Mouse (Mus musculus): ENCODE measurements around the gene Rbm47. TPM values are rescaled to one million over a fixed set of nuclear protein-coding genes. Genes with fewer than 3 reads are reported as not detected.

The Rbm47 gene
- total RNA-seq, 2 experiments from 2014 or later: 2.7 to 2.8 TPM

GRCm38 (mm10) chr5:66166193-66166629 is 6.7 kb downstream of the Rbm47 start:
- intact Hi-C loops (cut with DNase I): no loop called here

DNA sequence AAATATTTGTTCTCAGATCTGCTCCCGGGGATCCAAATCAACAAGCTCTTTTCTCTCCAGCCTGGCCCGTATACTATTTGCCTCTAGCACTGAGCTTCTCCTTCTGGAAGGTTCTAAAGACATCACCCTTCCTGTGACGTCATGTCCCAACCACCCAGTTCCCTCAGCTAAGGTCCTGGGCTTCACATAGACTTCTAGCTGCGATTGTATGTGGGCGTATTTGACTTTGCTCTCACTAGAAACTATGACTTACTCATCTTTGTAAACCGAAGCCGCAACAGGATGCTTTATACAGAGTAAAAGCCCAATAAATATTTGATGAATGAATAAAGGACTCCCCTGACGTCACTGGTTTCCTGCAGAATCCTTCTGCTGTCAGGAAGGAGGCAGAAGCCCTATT is 7.2 kb downstream of the Rbm47 start:
- intact Hi-C loops (cut with DNase I): no loop called here
- DNase-seq: no peak

More at GRCm38 (mm10) chr5:66166193-66166629, 6.7 kb downstream of the Rbm47 start:
- DNase-seq: no peak

DNA sequence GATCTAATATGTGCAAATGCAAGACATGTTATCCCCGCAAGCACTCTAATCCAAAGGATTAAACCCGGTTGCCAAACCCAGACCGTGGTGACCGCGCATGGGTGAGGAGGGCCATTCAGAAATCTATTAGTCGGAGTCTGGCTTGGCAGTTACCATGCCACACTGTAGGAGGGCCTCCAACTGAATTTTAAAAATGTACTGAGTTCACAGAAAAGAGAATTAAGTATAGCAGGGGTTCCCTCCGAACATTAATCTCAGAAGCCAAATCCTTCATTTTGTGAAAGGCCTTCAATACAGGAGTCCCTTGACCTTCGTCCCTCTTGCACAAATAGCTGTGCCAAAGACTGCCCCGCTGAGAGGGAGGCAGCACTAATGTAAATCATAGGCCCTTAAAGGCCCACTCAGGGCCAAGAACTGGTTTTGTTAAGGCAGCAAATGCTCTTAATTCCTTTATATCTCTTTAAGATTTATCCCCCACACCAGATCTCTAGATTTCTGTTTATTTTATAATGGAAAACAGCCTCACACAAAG is 16.4 kb downstream of the Rbm47 start:
- intact Hi-C loops (cut with DNase I): no loop called here
- no peak for DNase-seq

GRCm38 (mm10) chr5:66154616-66155015 is 18.3 kb downstream of the Rbm47 start:
- DNase-seq: no peak
- intact Hi-C loops (cut with DNase I): no loop called here

GRCm38 (mm10) chr5:66153486-66153885 is 19.4 kb downstream of the Rbm47 start:
- DNase-seq: no peak
- intact Hi-C loops (cut with DNase I): no loop called here

GRCm38 (mm10) chr5:66151301-66152188 is 21.4 kb downstream of the Rbm47 start:
- DNase-seq: peak; percentile 20 to 22
- intact Hi-C loops (cut with DNase I): no loop called here

DNA sequence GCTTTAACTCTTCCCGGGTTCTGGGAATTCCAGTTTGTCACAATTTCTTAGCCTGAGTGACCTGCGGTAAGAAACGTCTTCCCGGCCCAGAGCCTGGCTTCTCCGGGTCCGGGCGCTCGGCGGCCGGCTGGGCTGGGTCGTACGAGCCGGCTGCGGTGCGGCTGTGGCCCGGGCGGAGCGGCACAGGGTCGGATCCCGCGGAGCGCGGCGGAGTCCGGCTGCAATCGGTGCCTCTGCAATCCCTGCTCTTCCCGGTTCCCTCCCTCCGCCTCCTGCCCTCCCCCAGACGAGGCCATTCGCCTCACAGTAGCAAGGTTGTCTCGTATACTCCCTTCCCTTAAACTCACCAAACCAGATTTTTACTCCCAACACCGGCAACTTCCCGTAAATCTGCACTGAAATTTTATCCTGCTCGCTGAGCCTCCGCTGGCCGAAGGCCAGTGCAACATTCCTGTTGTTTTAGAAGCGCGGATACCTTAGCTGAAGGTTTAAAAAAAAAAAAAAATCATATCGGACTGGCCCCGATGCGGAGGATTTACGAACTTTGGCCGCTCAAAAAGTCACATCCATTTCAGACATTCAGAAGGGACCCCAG is 22.1 kb downstream of the Rbm47 start:
- intact Hi-C loops (cut with DNase I): no loop called here
- peak; percentile 58 to 60 for DNase-seq

DNA sequence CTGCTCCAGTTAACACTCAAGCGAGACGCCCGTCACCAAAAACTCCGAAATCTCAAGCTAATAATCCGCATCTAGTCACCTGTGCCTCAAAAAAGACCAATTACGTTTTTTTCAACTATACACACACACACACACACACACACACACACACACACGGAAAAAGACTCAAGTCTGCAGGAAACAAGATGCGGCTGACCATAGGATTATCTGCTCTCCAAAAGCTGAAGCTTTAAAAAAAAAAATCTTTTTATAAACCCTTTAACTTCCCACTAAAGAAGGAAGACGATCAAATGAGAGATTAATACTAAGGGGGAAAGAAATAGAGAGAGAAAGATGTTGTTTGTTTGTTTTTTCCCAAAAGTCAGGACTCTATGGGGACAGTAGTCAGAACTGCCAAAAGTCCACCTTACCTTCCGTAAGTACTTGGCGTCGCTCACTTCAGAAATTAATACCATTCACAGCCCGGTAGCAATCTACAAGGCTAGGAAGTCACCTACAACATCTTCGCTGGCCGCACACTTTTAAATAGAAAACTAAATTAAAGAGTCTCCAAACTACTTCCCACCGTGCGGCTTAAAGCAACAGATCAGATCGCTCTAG is 22.7 kb downstream of the Rbm47 start:
- intact Hi-C loops (cut with DNase I): no loop called here
- DNase-seq: no peak

GRCm38 (mm10) chr5:66149571-66149970 is 23.3 kb downstream of the Rbm47 start:
- DNase-seq: no peak
- intact Hi-C loops (cut with DNase I): no loop called here

GRCm38 (mm10) chr5:66149111-66149510 is 23.8 kb downstream of the Rbm47 start:
- intact Hi-C loops (cut with DNase I): no loop called here
- DNase-seq: no peak

DNA sequence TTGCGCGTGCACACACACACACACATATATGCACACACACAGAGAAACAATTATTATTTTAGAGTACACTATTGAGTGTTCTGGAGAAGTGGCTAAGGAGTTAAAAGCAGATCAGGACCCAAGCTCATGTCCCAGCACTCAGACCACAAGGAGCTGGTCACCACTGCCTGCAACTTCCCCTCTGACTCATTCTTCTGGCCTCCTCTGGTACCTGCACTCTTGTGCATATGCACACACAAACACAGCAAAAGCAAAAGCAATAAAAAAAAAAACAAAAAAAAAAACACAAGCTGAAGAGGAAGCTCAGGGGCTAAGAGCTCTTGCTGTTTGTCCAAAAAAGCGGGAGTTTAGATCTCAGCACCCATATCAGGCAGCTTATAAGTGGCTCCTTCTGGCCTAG is 25.6 kb downstream of the Rbm47 start:
- intact Hi-C loops (cut with DNase I): no loop called here
- DNase-seq: no peak

- intact Hi-C loops (cut with DNase I): no loop called here
- DNase-seq: no peak
Observed at GRCm38 (mm10) chr5:66145583-66145982, 27.3 kb downstream of the Rbm47 start.

- intact Hi-C loops (cut with DNase I): no loop called here
- no peak for DNase-seq
Observed at GRCm38 (mm10) chr5:66143093-66144032, 29.6 kb downstream of the Rbm47 start.

DNA sequence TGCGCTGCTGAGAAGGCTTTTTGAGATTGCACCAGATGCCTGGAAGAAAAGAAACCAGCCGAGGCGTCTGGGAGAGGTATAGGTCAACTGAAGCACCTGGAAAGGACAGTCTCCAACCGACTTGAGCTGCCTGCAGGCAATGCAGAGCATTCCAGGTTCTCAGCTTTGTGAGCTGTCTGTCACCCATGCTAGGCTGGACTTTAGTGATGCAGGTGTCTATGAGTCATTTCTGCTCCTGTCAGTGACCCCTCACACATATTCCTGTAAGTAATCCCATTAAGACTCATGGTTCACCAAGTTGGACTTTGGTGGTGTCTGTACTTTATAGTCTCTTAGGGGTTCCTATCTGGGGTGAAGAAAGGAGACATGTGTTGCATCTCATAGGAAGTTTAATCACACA is 31.4 kb downstream of the Rbm47 start:
- intact Hi-C loops (cut with DNase I): no loop called here
- no peak for DNase-seq

DNA sequence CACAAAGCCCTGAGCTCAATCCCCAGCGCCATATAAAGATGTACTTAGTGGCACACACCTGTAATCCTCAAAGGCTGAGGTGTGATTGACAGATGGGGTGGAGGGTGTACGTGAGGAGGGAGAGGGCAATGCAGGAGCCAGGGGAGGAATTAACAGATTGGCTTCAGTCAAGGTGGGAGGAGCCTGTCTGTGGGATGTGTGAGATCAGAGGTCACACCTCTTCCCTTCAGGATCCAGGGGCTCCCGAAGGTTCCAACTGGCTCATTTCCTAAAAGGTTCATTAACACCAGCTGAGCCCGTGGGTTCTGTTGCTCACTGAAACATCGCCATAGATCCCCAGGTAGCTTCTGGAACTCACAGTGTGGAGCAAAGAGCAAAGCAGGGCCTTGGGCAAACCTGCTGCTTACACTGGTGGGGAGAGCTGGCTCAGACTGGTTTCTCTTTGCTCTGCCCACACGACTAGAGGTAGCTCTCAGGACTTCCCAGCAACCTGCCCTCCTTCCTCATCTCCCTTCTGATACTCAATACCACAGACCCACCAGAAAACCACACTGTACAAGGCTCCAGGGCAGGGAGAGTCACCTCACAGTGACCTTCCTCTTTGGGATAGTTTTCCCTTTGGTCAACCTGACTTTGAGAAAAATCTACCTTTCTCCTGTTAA is 33.2 kb downstream of the Rbm47 start:
- no peak for DNase-seq
- intact Hi-C loops (cut with DNase I): no loop called here

DNA sequence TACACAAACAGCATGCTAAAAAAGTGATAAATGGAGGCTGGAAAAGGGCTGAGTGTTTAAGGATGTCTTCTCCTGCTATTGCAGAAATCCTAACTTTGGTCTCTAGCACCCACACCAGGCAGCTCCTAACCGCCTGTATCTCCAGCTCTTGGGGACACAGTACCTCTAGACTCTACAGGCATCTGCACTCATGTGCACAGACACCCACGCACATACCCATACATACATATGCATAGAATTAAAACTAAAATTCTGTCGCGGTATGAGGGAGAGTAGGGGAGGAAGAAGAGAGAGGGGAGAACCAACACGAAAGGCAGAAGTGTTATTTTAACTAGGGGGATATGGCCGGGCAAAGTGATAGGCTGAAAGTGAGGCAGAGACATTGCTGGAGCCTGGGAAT is 33.7 kb downstream of the Rbm47 start:
- DNase-seq: no peak
- intact Hi-C loops (cut with DNase I): no loop called here

- intact Hi-C loops (cut with DNase I): no loop called here
- peak; percentile 30 to 31 for DNase-seq
Observed at GRCm38 (mm10) chr5:66138597-66138996, 34.3 kb downstream of the Rbm47 start.

GRCm38 (mm10) chr5:66137250-66137649 is 35.7 kb downstream of the Rbm47 start:
- DNase-seq: no peak
- intact Hi-C loops (cut with DNase I): no loop called here

DNA sequence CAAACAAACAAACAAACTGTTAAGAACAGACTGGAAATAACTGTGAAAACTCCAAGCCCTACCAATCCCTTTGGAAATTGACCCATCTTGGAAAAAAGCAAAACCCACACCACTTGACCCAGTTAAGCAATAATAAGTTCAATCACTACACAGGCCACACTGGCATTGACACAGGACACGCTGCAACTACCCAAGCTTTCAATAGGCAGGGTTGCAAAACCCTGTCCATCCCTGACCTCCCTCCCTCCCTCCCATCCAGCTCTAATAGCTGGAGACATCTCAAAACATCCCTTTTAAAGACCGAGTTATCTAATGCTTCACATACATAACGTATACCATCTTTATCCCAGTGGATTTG is 37.1 kb downstream of the Rbm47 start:
- no peak for DNase-seq
- intact Hi-C loops (cut with DNase I): no loop called here

Data from heart, postnatal 14 days (tissue).